Mouse (Mus musculus) limb, embryonic 12.5 days (tissue): ENCODE measurements around the gene Ctsd. TPM values are rescaled to one million over a fixed set of nuclear protein-coding genes. Genes with fewer than 3 reads are reported as not detected.
A peak's percentile ranks its signal among the peaks of the same experiment; 100 is the strongest.

Experiments used
- ATAC-seq: fragments of 200-750 bp; cut with Nextera tagmentation; 2 replicates; pipeline ENCODE4 v1.8.0; 2017; ENCODE audit warnings: low read depth, moderate TSS enrichment; ENCODE audit not compliant: insufficient number of reproducible peaks, insufficient read depth, low FRiP score, low TSS enrichment
- H3K27ac ChIP-seq: fragments of 300-500 bp; sonication (generic); 2 replicates; pipeline ENCODE4 v1.5.1; 2016; ENCODE audit warnings: mild to moderate bottlenecking, moderate library complexity
- H3K27me3 ChIP-seq: fragments of 300-500 bp; sonication (generic); 2 replicates; pipeline ENCODE4 v1.6.1; 2016; ENCODE audit warnings: mild to moderate bottlenecking, moderate library complexity
- H3K36me3 ChIP-seq: fragments of 300-500 bp; sonication (generic); 2 replicates; pipeline ENCODE4 v1.6.1; 2016; ENCODE audit warnings: mild to moderate bottlenecking, moderate library complexity
- H3K4me1 ChIP-seq: fragments of 300-500 bp; sonication (generic); replicated peaks from 2 replicates; pipeline ENCODE4 v1.6.1; 2016
- H3K4me2 ChIP-seq: fragments of 300-500 bp; sonication (generic); 2 replicates; pipeline ENCODE4 v1.6.1; 2016; ENCODE audit warnings: mild to moderate bottlenecking, moderate library complexity
- H3K4me3 ChIP-seq: fragments of 300-500 bp; sonication (generic); replicated peaks from 2 replicates; pipeline ENCODE4 v1.5.1; 2016; ENCODE audit warnings: mild to moderate bottlenecking
- H3K9ac ChIP-seq: fragments of 300-500 bp; sonication (generic); replicated peaks from 2 replicates; pipeline ENCODE4 v1.6.1; 2016; ENCODE audit warnings: mild to moderate bottlenecking, moderate library complexity
- H3K9me3 ChIP-seq: fragments of 300-500 bp; sonication (generic); 2 replicates; pipeline ENCODE4 v1.6.1; 2016; ENCODE audit warnings: mild to moderate bottlenecking, moderate library complexity
- WGBS: fragments of 180-500 bp; shearing (Covaris S2); methylation state at CpG from one replicate; pipeline ENCODE4 v1.1.7; 2016; 5-methylcytosine and 5-hydroxymethylcytosine counted together
- polyA plus RNA-seq: library from polyadenylated mRNA; unstranded; fragments of >200 nt; fragmentation: Nextera tagmentation; extraction: Ambion mirVana; gene quantifications from 2 replicates; pipeline ENCODE4 v1.2.1, GENCODE M21; 2016

The Ctsd gene
- polyA plus RNA-seq = 135 and 145 TPM in 2 replicates

GRCm38 (mm10) chr7:142387419-142388148, at the start of gene Ctsd:
TSS of gene Ctsd (minus strand) at chr7:142388038.
- Histone ChIP-seq H3K9ac (peak within 1 kb of the TSS; percentile 79), H3K9me3 (no peaks in the 10 kb centered on the region), H3K27me3 (no peaks in the 10 kb centered on the region), H3K4me1 (peaks cover 16% of the 10 kb centered on the region), H3K27ac (peak within 1 kb of the TSS; percentile 53), H3K36me3 (peaks cover 30% of the 10 kb centered on the region), H3K4me3 (peak within 1 kb of the TSS; percentile 80), H3K4me2 (peak within 1 kb of the TSS; percentile 80)
- peak; percentile 93 for ATAC-seq
- under 1% methylated on average over 55 of the region's 55 CpGs for WGBS

- WGBS = 76% methylated on average over 5 of the region's 5 CpGs
- Histone ChIP-seq H3K4me2 (no peak overlapping the region), H3K27ac (no peak overlapping the region), H3K27me3 (no peaks in the 10 kb centered on the region), H3K36me3 (no peaks in the 10 kb centered on the region), H3K9ac (no peak overlapping the region), H3K4me1 (peaks cover 41% of the 10 kb centered on the region), H3K4me3 (no peak overlapping the region), H3K9me3 (no peaks in the 10 kb centered on the region)
- ATAC-seq = no peak
These were observed 49.5 kb upstream of the Ctsd start for GRCm38 (mm10) chr7:142437324-142437723.

GRCm38 (mm10) chr7:142435524-142435923, 47.7 kb upstream of the Ctsd start:
- H3K4me3 ChIP-seq = no peak overlapping the region
- H3K9ac ChIP-seq = no peak overlapping the region
- no peaks in the 10 kb centered on the region for H3K36me3 ChIP-seq
- H3K4me1 ChIP-seq = peaks cover 34% of the 10 kb centered on the region
- no peaks in the 10 kb centered on the region for H3K27me3 ChIP-seq
- no peak overlapping the region for H3K27ac ChIP-seq
- H3K9me3 ChIP-seq = no peaks in the 10 kb centered on the region
- ATAC-seq = no peak
- WGBS = 24% methylated on average over 4 of the region's 4 CpGs
- no peak overlapping the region for H3K4me2 ChIP-seq

GRCm38 (mm10) chr7:142434137-142434865, 46.5 kb upstream of the Ctsd start, which contains the start of gene Syt8:
TSS of gene Syt8 (plus strand) at chr7:142434850.
- Histone ChIP-seq H3K27me3 (no peaks in the 10 kb centered on the region), H3K36me3 (no peaks in the 10 kb centered on the region), H3K9me3 (no peaks in the 10 kb centered on the region), H3K9ac (no peak within 1 kb of the TSS), H3K27ac (peak within 1 kb of the TSS; percentile 64), H3K4me3 (no peak within 1 kb of the TSS), H3K4me1 (peaks cover 38% of the 10 kb centered on the region), H3K4me2 (no peak within 1 kb of the TSS)
- ATAC-seq = no peak
- 84% methylated on average over 10 of the region's 10 CpGs for WGBS

- Histone ChIP-seq H3K9me3 (no peaks in the 10 kb centered on the region), H3K4me1 (peaks cover 41% of the 10 kb centered on the region), H3K27ac (peak overlapping the region; percentile 64), H3K9ac (no peak overlapping the region), H3K27me3 (no peaks in the 10 kb centered on the region), H3K4me2 (no peak overlapping the region), H3K4me3 (no peak overlapping the region), H3K36me3 (no peaks in the 10 kb centered on the region)
- ATAC-seq = no peak
- WGBS = 40% methylated on average over 19 of the region's 19 CpGs
These were observed 45.8 kb upstream of the Ctsd start for GRCm38 (mm10) chr7:142433623-142434022.

GRCm38 (mm10) chr7:142431106-142431505, 43.3 kb upstream of the Ctsd start:
- Histone ChIP-seq H3K27me3 (no peaks in the 10 kb centered on the region), H3K9me3 (no peaks in the 10 kb centered on the region), H3K4me3 (no peak overlapping the region), H3K27ac (peak overlapping the region; percentile 81; the same call in 1 of the 2 replicates), H3K4me1 (peaks cover 51% of the 10 kb centered on the region), H3K36me3 (no peaks in the 10 kb centered on the region), H3K9ac (no peak overlapping the region), H3K4me2 (no peak overlapping the region)
- 92% methylated on average over 14 of the region's 14 CpGs for WGBS
- no peak for ATAC-seq

- no peaks in the 10 kb centered on the region for H3K27me3 ChIP-seq
- WGBS = 52% methylated on average over 12 of the region's 12 CpGs
- peaks cover 51% of the 10 kb centered on the region for H3K4me1 ChIP-seq
- peak; percentile 79 for ATAC-seq
- H3K4me3 ChIP-seq = no peak overlapping the region
- H3K9me3 ChIP-seq = no peaks in the 10 kb centered on the region
- H3K27ac ChIP-seq = peak overlapping the region; percentile 81
- no peak overlapping the region for H3K9ac ChIP-seq
- no peaks in the 10 kb centered on the region for H3K36me3 ChIP-seq
- 0 out of 2 replicates have a peak overlapping the region, but pooled peaks have one; percentile 10 for H3K4me2 ChIP-seq
These were observed 42.4 kb upstream of the Ctsd start for GRCm38 (mm10) chr7:142430160-142430678.

- Histone ChIP-seq H3K4me3 (no peak overlapping the region), H3K9me3 (no peaks in the 10 kb centered on the region), H3K4me1 (peaks cover 34% of the 10 kb centered on the region), H3K27me3 (no peaks in the 10 kb centered on the region), H3K4me2 (no peak overlapping the region), H3K9ac (no peak overlapping the region), H3K36me3 (no peaks in the 10 kb centered on the region), H3K27ac (peak overlapping the region; percentile 53)
- no peak for ATAC-seq
- 7% methylated on average over 7 of the region's 7 CpGs for WGBS
These were observed 40.4 kb upstream of the Ctsd start for GRCm38 (mm10) chr7:142428213-142428612.

- Histone ChIP-seq H3K4me2 (no peak overlapping the region), H3K4me3 (no peak overlapping the region), H3K4me1 (peaks cover 24% of the 10 kb centered on the region), H3K9me3 (no peaks in the 10 kb centered on the region), H3K36me3 (no peaks in the 10 kb centered on the region), H3K9ac (no peak overlapping the region), H3K27me3 (no peaks in the 10 kb centered on the region), H3K27ac (no peak overlapping the region)
- 67% methylated on average over 11 of the region's 11 CpGs for WGBS
- ATAC-seq = no peak
These were observed 37.9 kb upstream of the Ctsd start for GRCm38 (mm10) chr7:142425641-142426213.

GRCm38 (mm10) chr7:142421826-142422225, 34.0 kb upstream of the Ctsd start:
- no peak overlapping the region for H3K4me2 ChIP-seq
- no peaks in the 10 kb centered on the region for H3K4me1 ChIP-seq
- no peak overlapping the region for H3K9ac ChIP-seq
- H3K27ac ChIP-seq = no peak overlapping the region
- H3K27me3 ChIP-seq = no peaks in the 10 kb centered on the region
- WGBS = 72% methylated on average over 2 of the region's 2 CpGs
- H3K9me3 ChIP-seq = no peaks in the 10 kb centered on the region
- no peaks in the 10 kb centered on the region for H3K36me3 ChIP-seq
- H3K4me3 ChIP-seq = no peak overlapping the region
- no peak for ATAC-seq

- Histone ChIP-seq H3K4me1 (no peaks in the 10 kb centered on the region), H3K9ac (no peak overlapping the region), H3K4me2 (no peak overlapping the region), H3K27ac (no peak overlapping the region), H3K9me3 (no peaks in the 10 kb centered on the region), H3K27me3 (no peaks in the 10 kb centered on the region), H3K36me3 (no peaks in the 10 kb centered on the region), H3K4me3 (no peak overlapping the region)
- 81% methylated on average over 5 of the region's 5 CpGs for WGBS
- no peak for ATAC-seq
These were observed 32.0 kb upstream of the Ctsd start for GRCm38 (mm10) chr7:142419887-142420286.
